Mouse (Mus musculus): ENCODE results near the gene 2310011J03Rik.

2310011J03Rik gene

DNA sequence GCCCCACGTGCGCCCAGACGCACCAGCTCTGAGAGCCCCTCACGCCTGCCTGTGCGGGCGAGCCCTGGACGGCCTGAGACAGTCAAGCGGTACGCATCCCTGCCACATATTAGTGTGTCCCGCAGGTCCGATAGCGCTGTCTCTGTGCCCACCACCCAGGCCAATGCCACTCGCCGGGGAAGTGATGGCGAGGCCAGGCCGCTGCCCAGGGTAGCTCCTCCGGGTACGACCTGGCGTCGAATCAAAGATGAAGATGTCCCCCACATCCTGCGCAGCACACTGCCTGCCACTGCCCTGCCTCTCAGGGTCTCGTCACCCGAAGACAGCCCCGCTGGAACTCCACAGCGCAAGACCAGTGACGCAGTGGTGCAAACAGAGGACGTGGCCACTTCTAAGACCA, 5.0 kb downstream of the 2310011J03Rik start:
- DNase-seq (ENCODE audit: low spot score) = no peak

DNA sequence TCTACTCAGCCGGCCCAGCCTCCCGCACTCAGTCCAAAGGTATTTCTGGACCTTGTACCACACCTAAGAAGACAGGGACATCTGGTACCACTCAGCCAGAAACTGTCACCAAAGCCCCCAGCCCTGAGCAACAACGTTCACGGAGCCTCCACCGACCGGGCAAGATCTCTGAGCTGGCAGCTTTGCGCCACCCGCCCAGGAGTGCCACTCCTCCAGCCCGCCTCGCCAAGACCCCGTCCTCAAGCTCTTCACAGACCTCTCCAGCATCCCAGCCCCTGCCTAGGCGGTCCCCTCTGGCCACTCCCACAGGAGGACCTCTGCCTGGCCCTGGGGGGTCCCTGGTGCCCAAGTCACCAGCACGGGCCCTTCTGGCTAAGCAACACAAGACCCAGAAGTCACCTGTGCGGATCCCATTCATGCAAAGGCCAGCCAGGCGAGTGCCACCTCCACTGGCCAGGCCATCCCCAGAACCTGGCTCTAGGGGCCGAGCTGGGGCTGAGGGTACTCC, 5.8 kb downstream of the 2310011J03Rik start:
- no peak for DNase-seq (ENCODE audit: low spot score)

DNA sequence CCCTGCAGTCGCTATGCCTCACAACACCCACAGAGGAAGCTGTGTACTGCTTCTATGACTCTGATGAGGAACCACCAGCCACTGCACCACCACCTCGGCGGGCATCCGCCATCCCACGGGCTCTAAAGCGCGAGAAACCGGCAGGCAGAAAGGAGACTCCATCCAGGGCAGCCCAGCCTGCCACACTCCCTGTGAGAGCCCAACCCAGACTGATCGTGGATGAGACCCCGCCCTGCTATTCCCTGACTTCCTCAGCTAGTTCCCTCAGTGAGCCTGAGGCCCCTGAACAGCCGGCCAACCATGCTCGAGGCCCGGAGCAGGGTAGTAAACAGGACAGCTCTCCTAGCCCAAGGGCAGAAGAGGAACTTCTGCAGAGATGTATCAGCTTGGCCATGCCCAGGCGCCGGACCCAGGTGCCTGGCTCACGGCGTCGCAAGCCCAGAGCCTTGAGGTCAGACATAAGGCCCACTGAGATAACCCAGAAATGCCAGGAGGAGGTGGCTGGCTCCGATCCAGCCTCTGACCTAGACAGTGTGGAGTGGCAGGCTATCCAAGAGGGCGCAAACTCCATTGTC, 6.6 kb downstream of the 2310011J03Rik start:
- no peak for DNase-seq (ENCODE audit: low spot score)

- no peak for DNase-seq (ENCODE audit: low spot score)
Observed at GRCm38 (mm10) chr10:80312586-80313504, 7.5 kb downstream of the 2310011J03Rik start.

DNA sequence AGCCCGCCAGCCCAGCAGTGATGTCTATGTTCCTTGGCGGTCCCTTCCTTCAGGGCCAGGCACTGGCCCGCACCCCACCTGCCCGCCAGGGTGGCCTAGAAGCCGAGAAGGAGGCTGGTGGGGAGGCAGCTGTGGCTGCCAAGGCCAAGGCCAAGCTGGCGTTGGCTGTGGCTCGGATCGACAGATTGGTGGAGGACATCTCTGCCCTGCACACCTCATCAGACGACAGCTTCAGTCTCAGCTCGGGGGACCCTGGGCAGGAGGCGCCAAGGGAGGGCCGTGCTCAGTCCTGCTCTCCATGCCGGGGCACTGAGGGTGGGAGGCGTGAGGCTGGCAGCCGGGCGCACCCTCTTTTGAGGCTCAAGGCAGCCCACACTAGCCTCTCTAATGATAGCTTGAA, 8.8 kb downstream of the 2310011J03Rik start:
- no peak for DNase-seq (ENCODE audit: low spot score)

DNA sequence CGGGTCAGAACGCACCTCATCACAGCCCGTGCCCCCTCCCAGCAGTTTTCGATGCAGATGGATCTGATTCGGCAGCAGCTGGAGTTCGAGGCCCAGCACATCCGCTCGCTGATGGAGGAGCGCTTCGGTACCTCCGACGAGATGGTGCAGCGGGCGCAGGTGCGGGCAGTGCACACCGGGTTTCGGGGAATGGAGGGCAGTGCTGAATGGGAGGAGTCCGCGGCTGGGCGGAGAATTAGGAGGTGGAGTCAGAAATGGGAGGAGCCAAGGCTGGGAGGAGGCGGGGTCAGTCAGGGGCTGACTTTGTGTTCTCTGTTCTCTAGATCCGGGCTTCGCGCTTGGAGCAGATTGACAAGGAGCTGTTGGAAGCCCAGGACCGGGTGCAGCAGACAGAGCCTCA, 15.5 kb downstream of the 2310011J03Rik start:
- no peak for DNase-seq (ENCODE audit: low spot score)

GRCm38 (mm10) chr10:80304458-80304857, 15.9 kb downstream of the 2310011J03Rik start:
- no peak for DNase-seq (ENCODE audit: low spot score)

- peak; percentile 65 for DNase-seq (ENCODE audit: low spot score)
Observed at GRCm38 (mm10) chr10:80302471-80302881, 17.9 kb downstream of the 2310011J03Rik start.

GRCm38 (mm10) chr10:80302082-80302355, 18.3 kb downstream of the 2310011J03Rik start:
- no peak for DNase-seq (ENCODE audit: low spot score)

DNA sequence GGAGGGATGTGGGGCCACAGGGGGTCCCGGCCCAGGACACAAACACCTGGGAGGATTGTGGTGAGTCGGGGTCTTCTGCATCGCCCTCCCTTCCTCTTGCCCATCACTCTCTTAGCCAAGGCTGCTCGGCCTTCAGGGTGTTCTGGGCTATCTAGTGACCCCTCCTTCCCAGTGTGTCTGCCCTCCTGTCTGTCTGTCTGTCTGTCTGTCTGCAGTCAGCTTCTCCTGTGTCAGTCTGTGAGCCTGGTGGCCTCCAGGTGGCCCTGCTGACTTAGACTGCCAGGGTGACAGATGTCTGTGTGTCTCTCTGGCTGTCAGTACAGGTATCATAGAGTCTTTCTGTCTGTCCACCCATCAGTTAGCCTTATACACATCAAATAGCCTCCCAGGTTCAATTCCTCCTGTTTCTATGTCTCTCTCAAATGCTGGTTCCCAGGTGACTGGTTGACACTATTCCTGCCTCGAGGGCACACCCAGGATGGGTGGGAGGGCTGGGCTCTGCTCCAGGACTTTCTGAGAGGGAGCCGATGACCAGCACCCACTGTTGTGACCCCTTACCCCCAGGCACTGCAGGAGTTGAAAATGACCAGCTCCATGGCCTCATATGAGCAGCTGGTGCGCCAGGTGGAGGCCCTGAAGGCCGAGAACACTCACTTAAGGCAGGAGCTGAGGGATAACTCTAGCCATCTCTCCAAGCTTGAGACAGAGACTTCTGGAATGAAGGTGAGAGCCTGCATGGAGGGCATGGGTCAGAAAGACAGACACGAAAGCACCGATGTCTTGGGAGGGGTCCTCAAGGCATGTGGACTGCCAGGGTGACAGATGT, 18.9 kb downstream of the 2310011J03Rik start:
- DNase-seq (ENCODE audit: low spot score) = no peak

DNA sequence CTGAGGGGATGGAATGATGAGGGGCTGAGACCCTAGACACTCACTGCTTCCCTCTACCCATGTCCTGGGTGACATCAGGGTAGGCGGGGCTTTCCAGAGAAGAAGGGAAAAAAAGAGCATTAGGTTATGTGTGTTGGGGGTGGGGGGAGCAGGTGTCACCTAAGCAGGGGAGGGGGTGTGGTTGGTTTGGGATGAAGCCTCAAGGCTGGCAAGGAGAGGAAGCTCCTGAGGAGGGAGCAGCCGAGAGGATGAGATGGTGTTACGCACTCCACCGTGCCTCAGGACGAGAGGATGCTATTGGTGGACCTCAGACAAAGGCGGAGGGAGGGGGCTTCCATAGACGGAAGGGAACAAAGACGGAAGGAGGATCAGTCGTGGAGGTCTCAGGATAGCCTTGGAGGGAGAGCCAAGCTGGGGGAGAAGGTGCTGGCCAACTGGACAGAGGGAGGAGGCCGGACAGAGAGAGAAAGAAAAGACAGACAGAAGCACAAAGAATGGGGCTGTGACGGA, 19.6 kb downstream of the 2310011J03Rik start:
- no peak for DNase-seq (ENCODE audit: low spot score)

GRCm38 (mm10) chr10:80299824-80300223, 20.5 kb downstream of the 2310011J03Rik start:
- DNase-seq (ENCODE audit: low spot score) = no peak

DNA sequence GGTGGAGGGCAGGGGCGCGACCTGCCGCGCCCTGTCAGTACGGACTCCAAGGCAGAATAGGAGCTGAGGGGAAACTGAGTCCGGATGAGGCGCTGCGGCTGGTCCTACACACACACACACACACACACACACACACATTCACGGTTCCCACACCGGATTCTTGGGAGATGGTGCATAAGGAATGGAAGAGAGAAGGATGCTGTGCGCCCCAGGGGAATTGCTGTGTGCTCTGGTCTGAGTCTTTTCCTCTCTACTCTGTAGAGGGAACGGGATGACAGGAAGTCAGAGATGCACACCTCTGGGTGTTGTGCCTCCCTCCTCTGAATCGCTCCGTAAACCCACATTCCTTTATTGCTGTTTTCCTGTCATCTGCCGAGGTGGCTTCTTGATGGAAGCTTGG, 21.0 kb downstream of the 2310011J03Rik start:
- no peak for DNase-seq (ENCODE audit: low spot score)

DNA sequence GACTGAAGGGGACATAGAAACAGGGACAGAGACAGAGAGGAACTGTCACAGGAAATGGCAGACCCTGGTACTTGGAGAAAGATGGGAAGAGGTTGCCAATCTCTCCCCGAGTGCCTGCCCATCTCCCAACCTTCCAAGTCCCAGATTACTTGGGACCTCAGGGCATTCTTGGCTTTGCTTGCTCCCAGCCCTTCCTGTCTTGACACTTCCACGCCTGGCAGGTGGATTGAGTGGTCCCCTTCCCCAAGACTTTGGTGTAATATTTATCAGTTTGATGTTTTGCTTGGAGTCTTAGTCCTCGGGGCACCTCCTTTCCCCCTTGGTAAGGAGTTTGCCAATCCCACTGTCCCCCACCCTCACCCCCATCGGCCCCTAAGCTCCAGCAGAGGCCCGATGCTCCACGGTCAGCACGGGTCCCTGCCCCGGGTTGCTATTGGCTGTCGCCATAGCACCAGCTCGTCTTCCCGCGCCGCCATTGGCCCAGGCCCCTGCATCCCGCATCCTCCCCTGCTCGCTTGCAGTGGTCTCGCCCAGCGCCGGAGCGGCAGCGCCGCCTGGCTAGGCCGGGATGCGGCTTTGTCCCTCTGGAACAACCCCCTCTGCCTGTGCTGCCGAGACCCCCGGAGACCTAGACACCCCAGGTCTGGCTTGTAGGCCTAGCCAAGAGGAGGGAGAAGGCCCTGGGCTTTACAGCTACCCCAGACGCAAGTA, 21.6 kb downstream of the 2310011J03Rik start:
- peak; percentile 42 for DNase-seq (ENCODE audit: low spot score)

DNA sequence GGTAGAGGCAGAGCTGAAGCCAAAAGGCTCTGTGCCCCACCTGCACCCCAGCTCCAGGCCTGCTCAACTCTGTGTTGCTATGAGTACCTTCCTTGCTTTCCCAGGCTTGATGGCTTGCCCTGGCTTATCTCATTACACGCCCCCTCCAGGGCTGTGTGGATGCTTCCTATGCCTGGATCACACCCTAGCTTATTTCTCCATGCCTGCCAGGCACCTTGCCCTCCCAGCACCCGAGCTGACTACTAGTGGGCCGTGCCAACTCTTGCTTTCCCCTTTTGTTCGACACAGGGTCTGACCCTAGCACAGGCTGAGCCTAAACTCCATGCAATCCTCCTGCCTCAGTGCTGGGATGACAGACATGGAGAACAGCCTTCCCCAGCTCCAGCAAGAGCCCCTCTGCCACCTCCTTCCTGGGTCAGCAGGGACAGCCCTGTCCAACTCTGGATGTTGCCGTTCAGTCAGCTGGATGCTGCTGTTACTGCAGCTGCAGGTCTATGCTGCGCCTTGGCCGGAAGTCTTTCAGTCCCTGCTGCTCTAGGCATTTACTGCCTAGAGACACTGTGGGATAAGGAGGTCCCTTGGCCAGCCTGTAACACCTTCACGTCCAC, 22.7 kb downstream of the 2310011J03Rik start:
- DNase-seq (ENCODE audit: low spot score) = no peak

- DNase-seq (ENCODE audit: low spot score) = no peak
Observed at GRCm38 (mm10) chr10:80296824-80297223, 23.5 kb downstream of the 2310011J03Rik start.

DNA sequence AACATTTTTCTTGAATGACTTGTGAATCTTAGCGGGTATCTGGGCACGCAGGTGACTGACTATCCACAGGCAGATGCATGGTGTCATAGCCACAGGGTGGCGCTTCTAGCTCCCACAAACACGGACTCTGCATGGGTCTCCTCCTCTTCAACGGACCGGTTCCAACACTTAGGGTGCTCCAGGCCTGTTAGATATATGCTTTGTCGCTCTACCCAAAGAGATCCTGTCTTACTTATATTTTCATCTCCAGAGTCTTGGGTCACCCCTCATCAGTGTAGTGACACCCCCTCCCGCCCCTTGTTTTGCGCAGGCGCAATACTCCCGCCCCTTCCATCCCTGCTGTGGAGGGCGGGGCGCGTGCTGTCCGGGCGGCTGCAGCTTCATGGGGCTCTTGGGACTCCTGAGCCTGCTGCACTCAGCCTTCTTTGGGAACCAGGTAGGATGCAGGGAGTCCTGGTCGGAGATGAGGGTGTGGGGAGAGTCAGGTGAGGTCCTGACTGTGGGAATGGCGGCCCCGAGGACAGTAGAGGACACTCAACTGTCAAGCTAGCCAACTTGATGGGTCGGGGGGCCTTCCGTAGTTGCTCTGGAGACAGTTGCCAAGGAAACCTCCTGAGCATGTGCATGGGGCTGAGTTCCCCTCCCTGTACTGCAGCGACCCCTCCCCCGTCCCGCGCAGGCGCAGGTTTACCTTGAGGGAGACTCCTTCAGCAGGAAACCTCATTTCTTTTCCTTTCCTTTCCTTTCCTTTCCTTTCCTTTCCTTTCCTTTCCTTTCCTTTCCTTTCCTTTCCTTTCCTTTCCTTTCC, 24.5 kb downstream of the 2310011J03Rik start, which contains the start of gene Apc2:
TSS of gene Apc2 (plus strand) at position 360 of the 808 bp plus-strand sequence.
- peak; percentile 75 for DNase-seq (ENCODE audit: low spot score)

DNA sequence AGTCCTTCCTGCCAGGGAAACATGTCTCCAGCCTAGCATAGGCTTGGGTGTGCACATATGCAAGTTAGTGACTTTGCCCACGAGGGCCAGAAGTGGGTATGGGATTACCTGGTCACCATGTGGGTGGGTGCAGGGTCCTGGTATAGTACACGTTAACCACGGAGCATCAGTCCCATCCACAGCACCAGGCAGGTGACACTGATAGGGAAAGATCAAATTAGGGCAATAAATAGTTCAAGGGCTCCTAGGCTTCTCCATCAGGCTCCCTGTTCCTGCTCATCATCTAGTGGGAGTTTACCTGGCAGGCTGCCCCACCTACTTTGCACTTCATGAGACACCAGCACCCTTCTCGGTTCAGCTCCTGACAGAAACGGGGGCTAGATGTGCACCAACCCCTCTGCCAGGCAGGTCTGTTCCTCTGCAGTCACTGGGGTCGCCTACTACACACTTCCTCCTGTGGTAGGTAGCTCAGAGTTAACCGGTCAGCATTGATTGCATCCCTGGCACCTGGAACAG, 25.5 kb downstream of the 2310011J03Rik start:
- no peak for DNase-seq (ENCODE audit: low spot score)

DNA sequence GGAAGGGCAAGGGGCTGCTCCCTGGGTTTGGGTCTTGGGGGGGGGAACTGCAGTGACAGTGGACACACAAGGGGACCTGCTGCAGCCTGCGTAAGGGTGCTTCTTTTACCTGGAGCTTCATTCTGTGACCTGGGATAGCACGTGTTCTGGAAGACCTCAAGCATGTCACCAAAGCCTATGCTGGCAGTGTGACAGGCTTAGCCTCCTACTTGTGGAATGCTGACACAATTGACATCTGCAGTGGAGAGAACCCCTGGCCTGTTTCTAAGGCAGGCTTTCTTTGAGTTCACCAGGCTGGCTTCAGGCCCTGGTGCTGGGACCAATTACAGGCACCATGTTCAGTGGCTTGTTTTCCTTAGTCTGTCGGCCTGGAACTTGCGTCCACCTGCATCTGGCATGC, 26.0 kb downstream of the 2310011J03Rik start:
- DNase-seq (ENCODE audit: low spot score) = no peak

- DNase-seq (ENCODE audit: low spot score) = no peak
Observed at GRCm38 (mm10) chr10:80293325-80293724, 27.0 kb downstream of the 2310011J03Rik start.

Measured in yolk sac, embryonic 10.5 days (tissue).